Mouse (Mus musculus) hematopoietic stem cell, adult 5-6 weeks (primary cell): ENCODE results near the gene Il20ra. TPM values are rescaled to one million over a fixed set of nuclear protein-coding genes. Genes with fewer than 3 reads are reported as not detected.

Source experiments
- ATAC-seq, 2 experiments: fragments of 125-278 bp in 1 of 2; replicated peaks in 1 of 2; 2 replicates each; pipeline ENCODE4 v1.8.0; 2016 to 2017; ENCODE audit warnings: inconsistent platforms in 2 of 2, mild to moderate bottlenecking in 2 of 2, moderate number of reproducible peaks in 2 of 2, low read depth in 1 of 2, moderate TSS enrichment in 1 of 2; ENCODE audit not compliant: low FRiP score in 2 of 2, poor library complexity in 2 of 2, severe bottlenecking in 2 of 2, insufficient read depth in 1 of 2, low TSS enrichment in 1 of 2
- total RNA-seq: library from RNA; stranded (forward); fragments of 172-1452, 232-1000 nt; gene quantifications from 2 replicates; pipeline ENCODE4 v1.2.3, GENCODE M21; 2017

Gene Il20ra
- total RNA-seq = 1.6 and 2.0 TPM in 2 replicates

- ATAC-seq = peak; percentile 70 to 92
Measured at GRCm38 (mm10) chr10:19712421-19712836, at the start of gene Il20ra. Il20ra (plus strand) TSS chr10:19712570.

GRCm38 (mm10) chr10:19668973-19669372 is 43.4 kb upstream of the Il20ra start:
- no peak for ATAC-seq

- 0 out of 4 replicates have a peak, but pooled peaks of 1 of the 2 experiments have one; percentile 17 for ATAC-seq
Measured at GRCm38 (mm10) chr10:19672015-19672414, 40.4 kb upstream of the Il20ra start.

DNA sequence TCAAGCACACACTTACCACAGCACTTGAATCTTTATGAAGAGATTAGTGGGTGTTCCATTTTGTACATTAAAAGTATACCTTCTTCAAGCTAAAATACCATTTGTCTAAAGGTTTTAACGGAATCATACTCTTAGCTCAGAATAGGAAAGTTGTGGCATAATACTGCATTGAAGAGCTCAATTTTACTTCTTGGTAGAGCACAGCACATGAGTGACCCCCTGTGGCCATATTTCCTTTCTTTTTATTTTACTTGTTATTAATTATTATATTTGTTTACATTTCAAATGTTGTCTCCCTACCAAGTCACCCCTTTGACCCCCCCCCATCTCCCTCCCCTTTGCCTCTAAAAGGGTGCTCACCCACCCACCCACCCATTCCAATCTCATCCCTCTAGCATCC is 39.2 kb upstream of the Il20ra start:
- ATAC-seq = no peak; a peak in 1 of 4 replicates

DNA sequence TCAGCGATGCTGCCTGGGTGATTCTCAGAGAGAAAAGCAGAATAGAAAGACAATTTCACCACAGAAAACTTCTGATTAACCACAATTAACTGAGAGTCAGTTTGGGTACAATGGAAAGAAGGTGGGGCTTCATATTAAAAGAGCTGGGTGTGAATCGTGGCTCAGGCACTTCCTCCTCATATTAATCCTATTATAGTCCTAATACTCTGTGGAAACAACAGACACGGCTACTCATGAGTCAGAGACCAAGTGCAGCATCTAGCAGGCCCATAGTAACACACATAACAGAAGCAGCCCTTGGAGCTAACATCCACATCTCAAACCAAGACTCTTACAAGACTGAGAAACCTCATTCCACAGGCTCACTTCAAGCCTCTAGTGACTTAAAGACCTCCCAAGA is 24.7 kb upstream of the Il20ra start:
- ATAC-seq = no peak

DNA sequence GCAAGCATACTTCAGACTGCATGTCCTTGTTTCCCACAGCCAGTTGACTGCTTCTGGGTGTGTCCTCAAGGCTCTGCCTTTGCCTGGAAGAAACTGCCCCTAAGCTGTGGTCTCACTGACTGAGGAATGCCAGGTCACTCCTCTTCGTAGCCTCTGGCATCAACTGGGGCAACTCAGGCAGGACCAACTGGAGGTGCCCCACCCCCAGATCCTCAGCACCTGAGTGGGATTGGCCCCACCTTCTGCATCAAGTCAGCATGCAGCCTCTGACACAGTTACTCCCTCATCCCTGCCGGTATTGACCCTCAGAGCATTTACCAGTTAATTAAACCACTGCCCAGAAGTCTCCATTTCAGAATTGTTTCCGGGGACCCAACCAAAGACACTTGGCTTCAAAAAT is 21.1 kb upstream of the Il20ra start:
- ATAC-seq = no peak

DNA sequence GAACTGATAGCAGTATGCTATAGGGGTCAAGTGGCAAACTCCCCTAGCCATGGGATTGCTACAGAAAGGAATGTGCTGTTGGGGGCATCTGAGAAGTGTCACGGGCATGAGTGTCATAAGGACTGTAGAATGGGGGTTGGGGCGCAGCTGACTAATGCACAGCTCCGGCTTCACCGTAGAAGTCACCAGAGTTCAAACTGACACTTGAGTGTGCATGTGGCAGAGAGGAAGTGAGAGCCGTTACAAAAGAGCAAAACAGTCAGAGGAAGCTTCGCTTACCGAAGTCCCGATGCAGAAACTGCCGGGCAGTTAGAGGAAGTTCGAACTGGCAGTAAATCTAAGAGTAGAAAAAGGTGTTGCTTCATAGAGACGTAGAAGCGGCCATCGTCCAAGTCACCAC is 20.6 kb upstream of the Il20ra start:
- ATAC-seq = peak; percentile 92 to 93

DNA sequence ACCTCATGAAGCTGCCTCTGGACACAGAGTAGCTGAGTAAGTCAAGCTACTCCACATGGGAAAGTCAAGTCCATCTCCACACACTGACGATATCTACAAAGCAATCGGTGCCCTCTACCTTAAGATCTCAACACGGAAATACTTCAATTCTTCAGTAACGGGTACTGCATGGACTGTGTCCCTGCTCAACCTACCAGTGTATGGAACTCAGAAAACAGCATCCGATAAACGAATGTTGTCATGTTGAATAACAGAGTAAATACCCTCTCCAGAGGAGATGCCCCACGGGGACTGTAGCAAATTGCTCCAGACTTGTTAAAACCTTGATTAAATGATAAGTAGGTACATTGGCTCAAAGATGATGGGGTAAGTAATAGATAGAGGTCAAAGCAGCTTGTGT is 20.0 kb upstream of the Il20ra start:
- ATAC-seq = peak in 1 of 2 experiments; percentile 1; a peak in 1 of 4 replicates

DNA sequence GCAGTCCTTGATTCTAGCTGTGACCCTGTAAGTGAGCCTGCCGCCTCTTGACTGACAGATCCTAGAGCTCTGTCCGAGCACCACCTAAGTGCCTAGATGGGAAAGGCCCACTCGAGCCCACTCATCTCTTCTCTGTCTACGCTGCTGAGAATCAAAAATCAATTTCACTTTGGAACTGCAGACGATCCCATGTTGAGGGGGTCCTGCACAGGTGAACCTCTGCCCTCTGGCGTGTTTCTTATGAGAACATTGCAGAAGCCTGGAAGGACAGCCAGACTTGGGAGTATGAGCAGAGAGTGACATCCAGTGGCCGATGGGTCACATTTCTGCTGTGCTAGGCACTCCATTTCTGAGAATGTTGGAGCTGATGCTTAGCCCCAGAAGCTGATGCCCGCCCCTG is 19.4 kb upstream of the Il20ra start:
- ATAC-seq = peak; percentile 80 to 81

DNA sequence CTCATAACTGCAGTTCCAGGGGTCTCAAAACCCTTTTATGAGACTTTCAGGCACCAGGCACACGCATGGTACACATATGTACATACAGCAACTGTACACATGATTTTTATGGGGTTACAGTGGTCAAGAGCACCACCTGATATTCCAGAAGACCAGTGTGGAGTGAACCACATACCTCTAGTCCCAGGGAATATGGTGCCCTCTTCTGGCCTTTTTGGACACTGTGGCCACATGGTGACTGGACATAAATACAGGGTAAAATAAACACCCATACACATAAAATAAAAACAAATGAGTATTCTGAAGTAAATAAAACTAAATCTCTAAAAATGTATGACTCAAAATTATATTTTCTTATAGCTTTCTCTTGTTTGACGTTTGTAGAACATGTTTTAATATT is 18.7 kb upstream of the Il20ra start:
- no peak for ATAC-seq

DNA sequence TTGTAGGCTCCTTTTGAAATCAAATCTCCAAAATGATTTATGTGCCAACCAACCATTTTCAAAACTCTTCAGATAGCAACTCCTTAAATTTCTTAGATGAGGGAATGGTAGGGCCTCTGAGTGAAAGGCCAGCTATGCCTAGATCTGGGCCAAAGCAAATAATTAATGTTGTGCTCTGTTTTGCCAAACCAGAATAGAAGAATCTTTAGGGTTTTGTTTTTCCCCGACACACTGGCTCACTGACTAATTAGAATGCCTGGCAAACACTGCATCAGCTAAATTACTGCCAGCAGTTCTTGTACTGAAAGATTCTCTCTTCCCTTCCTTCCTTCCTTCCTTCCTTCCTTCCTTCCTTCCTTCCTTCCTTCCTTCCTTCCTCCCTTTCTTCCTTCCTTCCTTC is 13.0 kb upstream of the Il20ra start:
- ATAC-seq = no peak

- ATAC-seq = no peak
Measured at GRCm38 (mm10) chr10:19704445-19704844, 7.9 kb upstream of the Il20ra start.

- ATAC-seq = no peak
Measured at GRCm38 (mm10) chr10:19707768-19708167, 4.6 kb upstream of the Il20ra start.

DNA sequence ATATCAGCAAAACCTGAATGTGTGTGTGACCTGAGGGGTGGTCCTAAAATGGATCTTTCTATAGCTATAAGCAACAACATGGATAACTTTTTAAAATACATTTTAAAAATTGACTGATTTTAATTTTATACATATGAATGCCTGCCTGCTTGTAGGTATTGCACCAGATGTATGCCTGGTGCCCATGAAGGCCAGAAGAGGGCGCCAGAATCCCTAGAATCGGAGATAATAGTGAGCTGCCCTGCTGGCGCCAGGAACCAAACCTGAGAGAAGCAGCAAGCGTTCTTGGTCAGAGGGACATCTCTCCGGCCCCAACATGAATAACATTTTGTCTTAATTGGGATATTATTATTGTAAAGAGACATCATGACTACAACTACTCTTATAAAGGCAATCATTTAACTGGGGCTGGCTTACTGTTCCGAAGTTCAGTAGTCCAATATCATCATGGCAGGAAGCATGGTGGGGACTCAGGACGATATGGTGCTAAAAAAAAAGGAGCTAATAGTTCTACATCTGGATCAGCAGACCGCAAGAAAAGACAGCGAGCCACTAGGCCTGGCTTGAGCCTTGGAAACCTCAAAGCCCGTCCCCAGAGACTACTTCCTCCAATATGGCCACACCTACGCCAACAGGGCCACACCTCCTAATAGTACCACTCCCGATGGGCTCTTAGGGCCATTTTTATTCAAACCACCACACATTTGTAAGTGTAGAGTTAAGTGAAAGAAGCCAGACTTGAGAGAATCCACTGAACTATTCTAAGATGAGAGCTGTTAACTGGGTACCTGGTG is 3.9 kb upstream of the Il20ra start:
- ATAC-seq = no peak

GRCm38 (mm10) chr10:19711020-19711419 is 1.4 kb upstream of the Il20ra start:
- ATAC-seq = no peak

- no peak for ATAC-seq
Measured at GRCm38 (mm10) chr10:19711551-19712171, 709 bp upstream of the Il20ra start.

DNA sequence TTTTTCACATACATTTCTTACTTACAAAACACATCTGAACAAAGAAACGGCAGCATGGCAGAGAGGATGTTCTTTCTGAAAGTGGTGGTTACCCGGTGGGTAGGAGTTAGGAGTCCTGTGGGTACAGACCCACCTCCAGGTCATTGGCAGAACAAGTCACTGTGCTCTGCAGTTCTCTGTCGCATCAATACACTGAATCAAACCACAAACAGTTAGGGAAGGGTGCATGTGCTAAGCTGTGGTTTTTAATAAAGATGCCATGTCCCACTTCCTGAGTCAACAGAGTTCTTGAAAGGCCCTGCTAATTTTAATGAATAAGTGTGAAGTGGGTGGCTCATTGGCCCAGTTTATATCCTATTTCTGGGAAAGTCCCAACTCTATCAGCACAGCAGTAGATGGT is 6.3 kb downstream of the Il20ra start:
- ATAC-seq = peak; percentile 67 to 85

- no peak for ATAC-seq
Measured at GRCm38 (mm10) chr10:19722320-19722719, 9.9 kb downstream of the Il20ra start.
